Mouse (Mus musculus): ENCODE measurements around the gene Clpsl2. TPM values are rescaled to one million over a fixed set of nuclear protein-coding genes. Genes with fewer than 3 reads are reported as not detected.

The Clpsl2 gene
- polyA plus RNA-seq, 1 experiment from 2014 or later = not detected

DNA sequence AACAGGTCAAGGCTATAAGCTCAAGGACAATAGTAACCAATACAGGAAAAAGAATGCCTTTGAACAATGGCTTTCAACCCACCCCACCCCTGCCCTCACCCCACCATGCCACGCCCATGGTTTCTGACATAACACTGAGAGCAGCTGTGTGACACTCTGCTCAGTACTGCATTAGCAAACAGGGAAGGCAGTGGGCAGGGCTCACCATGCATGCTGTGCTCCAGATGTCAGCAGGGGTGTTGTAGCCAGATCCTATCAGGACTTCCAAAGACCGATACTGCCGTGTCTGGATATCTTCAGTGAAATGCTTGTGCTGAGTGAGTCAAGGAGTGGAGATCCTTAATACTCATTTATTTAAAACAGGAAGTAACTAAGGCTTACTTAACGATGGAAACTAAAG, 44.8 kb downstream of the Clpsl2 start:
- no peaks in the 10 kb centered on the region for H3K4me1 ChIP-seq
- no peak overlapping the region for H3K27ac ChIP-seq
- H3K9ac ChIP-seq = no peak overlapping the region
- no peaks in the 10 kb centered on the region for H3K27me3 ChIP-seq
- no peak overlapping the region for H3K4me3 ChIP-seq
- H3K9me3 ChIP-seq = no peaks in the 10 kb centered on the region
- peaks cover 90% of the 10 kb centered on the region for H3K36me3 ChIP-seq
- no peak for ATAC-seq (ENCODE audit: insufficient number of reproducible peaks, insufficient read depth, low FRiP score, low TSS enrichment, low read depth)
- WGBS = 78% methylated on average over 4 of the region's 4 CpGs
- no peak overlapping the region for H3K4me2 ChIP-seq

DNA sequence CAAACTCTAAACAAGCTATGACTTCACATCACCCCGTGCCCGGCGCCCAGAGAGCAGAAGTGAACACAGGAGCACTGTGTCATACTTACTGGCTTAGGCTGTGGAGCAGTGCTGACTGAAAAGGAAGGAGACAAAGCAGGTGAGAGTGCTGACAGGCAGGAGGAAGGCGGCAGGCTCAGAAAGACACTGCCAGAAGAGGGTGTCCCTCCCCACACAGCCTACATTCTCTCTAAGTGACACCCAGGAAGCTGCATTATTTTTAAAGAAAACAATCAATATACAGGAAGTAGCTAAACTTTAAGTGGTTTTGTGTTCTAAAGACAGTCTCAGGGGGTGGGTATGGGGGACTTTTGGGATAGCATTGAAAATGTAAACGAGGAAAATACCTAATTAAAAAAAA, 51.6 kb downstream of the Clpsl2 start:
- 86% methylated on average over 5 of the region's 5 CpGs for WGBS
- Histone ChIP-seq H3K4me2 (no peak overlapping the region), H3K36me3 (peaks cover 91% of the 10 kb centered on the region), H3K27ac (no peak overlapping the region), H3K4me1 (no peaks in the 10 kb centered on the region), H3K9ac (no peak overlapping the region), H3K9me3 (no peaks in the 10 kb centered on the region), H3K27me3 (no peaks in the 10 kb centered on the region), H3K4me3 (no peak overlapping the region)
- no peak for ATAC-seq (ENCODE audit: insufficient number of reproducible peaks, insufficient read depth, low FRiP score, low TSS enrichment, low read depth)

- 86% methylated on average over 9 of the region's 9 CpGs for WGBS
- no peaks in the 10 kb centered on the region for H3K9me3 ChIP-seq
- H3K36me3 ChIP-seq = peaks cover 91% of the 10 kb centered on the region
- H3K4me1 ChIP-seq = no peaks in the 10 kb centered on the region
- no peaks in the 10 kb centered on the region for H3K27me3 ChIP-seq
- H3K4me3 ChIP-seq = no peak overlapping the region
- ATAC-seq (ENCODE audit: insufficient number of reproducible peaks, insufficient read depth, low FRiP score, low TSS enrichment, low read depth) = no peak
- no peak overlapping the region for H3K4me2 ChIP-seq
- H3K27ac ChIP-seq = no peak overlapping the region
- H3K9ac ChIP-seq = no peak overlapping the region
These were observed 52.5 kb downstream of the Clpsl2 start for GRCm38 (mm10) chr17:28601557-28602250.

Small RNA genes lying within 50 kb of the gene (microRNA-seq; reads per million reads assigned to microRNA genes)
- gene Gm25195 (not detected), gene Mir6969 (not detected)

Other genes with a start within 250 kb of the Clpsl2 start
- gene Fance, start 235.9 kb upstream of the Clpsl2 start, polyA plus RNA-seq (2015; fragmentation: Nextera tagmentation; extraction: Ambion mirVana) = 34.5 and 39.5 TPM in 2 replicates
- gene Rpl10a, start 220.9 kb upstream of the Clpsl2 start, polyA plus RNA-seq (2015; fragmentation: Nextera tagmentation; extraction: Ambion mirVana) = 653 and 701 TPM in 2 replicates
- 14.9 and 18.9 TPM in 2 replicates for gene Tead3, start 198.6 kb upstream of the Clpsl2 start, polyA plus RNA-seq (2015; fragmentation: Nextera tagmentation; extraction: Ambion mirVana)
- 7.3 and 10.5 TPM in 2 replicates for gene Tulp1, start 184.2 kb upstream of the Clpsl2 start, polyA plus RNA-seq (2015; fragmentation: Nextera tagmentation; extraction: Ambion mirVana)
- 23.3 and 24.5 TPM in 2 replicates for gene Fkbp5, start 31.9 kb upstream of the Clpsl2 start, polyA plus RNA-seq (2015; fragmentation: Nextera tagmentation; extraction: Ambion mirVana)
- gene Armc12, start 18.6 kb upstream of the Clpsl2 start, polyA plus RNA-seq (2015; fragmentation: Nextera tagmentation; extraction: Ambion mirVana) = not detected in 2 replicates
- gene Clps, start 11.4 kb downstream of the Clpsl2 start, polyA plus RNA-seq (2015; fragmentation: Nextera tagmentation; extraction: Ambion mirVana) = 1.3 TPM in 1 of 2 replicates, not detected in the other
- 0.50 and 0.76 TPM in 2 replicates for gene Lhfpl5, start 26.2 kb downstream of the Clpsl2 start, polyA plus RNA-seq (2015; fragmentation: Nextera tagmentation; extraction: Ambion mirVana)
- gene Srpk1, start 73.3 kb downstream of the Clpsl2 start, polyA plus RNA-seq (2015; fragmentation: Nextera tagmentation; extraction: Ambion mirVana) = 96.6 and 97.9 TPM in 2 replicates
- gene Slc26a8, start 140.8 kb downstream of the Clpsl2 start, polyA plus RNA-seq (2015; fragmentation: Nextera tagmentation; extraction: Ambion mirVana) = 0.43 and 0.46 TPM in 2 replicates
- gene Mapk14, start 141.9 kb downstream of the Clpsl2 start, polyA plus RNA-seq (2015; fragmentation: Nextera tagmentation; extraction: Ambion mirVana) = 41.6 and 42.5 TPM in 2 replicates
- 4.1 and 5.3 TPM in 2 replicates for gene AC170998.1, start 176.7 kb downstream of the Clpsl2 start, polyA plus RNA-seq (2015; fragmentation: Nextera tagmentation; extraction: Ambion mirVana)
- gene Mapk13, start 219.9 kb downstream of the Clpsl2 start, polyA plus RNA-seq (2015; fragmentation: Nextera tagmentation; extraction: Ambion mirVana) = 47.3 and 51.5 TPM in 2 replicates